Mouse (Mus musculus) thymus, postnatal 36 days (tissue): ENCODE measurements around the gene Gm10226.
A peak's percentile ranks its signal among the peaks of the same experiment; 100 is the strongest.
"Not testable (repeated sequence)": the region's sequence is repeated elsewhere in the genome, so short reads cannot be mapped to it uniquely, and the experiment has no call there.

ENCODE experiments used
- DNase-seq, 2 experiments: peaks; one replicate each; pipeline ENCODE4 v3.0.0; 2022; ENCODE audit warnings: mixed read lengths in 2 of 2

The Gm10226 gene

GRCm38 (mm10) chr17:21691560-21691959, at the start of gene Gm10226:
Gene Gm10226, plus strand, starts transcription at chr17:21691860.
- no peak for DNase-seq

- no peak for DNase-seq
These were observed 42.9 kb upstream of the Gm10226 start for GRCm38 (mm10) chr17:21648791-21649190.

GRCm38 (mm10) chr17:21649936-21650335, 41.7 kb upstream of the Gm10226 start:
- DNase-seq: peak; percentile 28 to 30

- DNase-seq: peak; percentile 82 to 89
These were observed 41.2 kb upstream of the Gm10226 start, which contains the start of gene Zfp983 for GRCm38 (mm10) chr17:21650364-21650907. Gene Zfp983, plus strand, starts transcription at chr17:21650624.

- DNase-seq: not testable (repeated sequence)
These were observed 12.8 kb upstream of the Gm10226 start for GRCm38 (mm10) chr17:21678826-21679225.

GRCm38 (mm10) chr17:21679273-21680018, 12.2 kb upstream of the Gm10226 start:
- DNase-seq: peak; percentile 87 to 93

- not testable (repeated sequence) for DNase-seq
These were observed 11.7 kb upstream of the Gm10226 start for GRCm38 (mm10) chr17:21680019-21680376.

- DNase-seq: no peak
These were observed 1.7 kb downstream of the Gm10226 start for GRCm38 (mm10) chr17:21693342-21693741.

GRCm38 (mm10) chr17:21696073-21696472, 4.4 kb downstream of the Gm10226 start:
- DNase-seq: no peak

- no peak for DNase-seq
These were observed 10.9 kb downstream of the Gm10226 start for GRCm38 (mm10) chr17:21702281-21703240.

GRCm38 (mm10) chr17:21703414-21703813, 11.8 kb downstream of the Gm10226 start:
- no peak for DNase-seq

- DNase-seq: peak; percentile 45 to 49
These were observed 15.8 kb downstream of the Gm10226 start, which contains the start of gene Zfp760 for GRCm38 (mm10) chr17:21707343-21707996. Gene Zfp760, plus strand, starts transcription at chr17:21707741.

- DNase-seq: no peak
These were observed 16.7 kb downstream of the Gm10226 start for GRCm38 (mm10) chr17:21708401-21708800.

GRCm38 (mm10) chr17:21730495-21730894, 38.8 kb downstream of the Gm10226 start, which contains the start of gene Zfp229:
Gene Zfp229, plus strand, starts transcription at chr17:21730795.
- not testable (repeated sequence) for DNase-seq

GRCm38 (mm10) chr17:21733049-21733448, 41.4 kb downstream of the Gm10226 start:
- DNase-seq: no peak

GRCm38 (mm10) chr17:21733529-21734031, 41.9 kb downstream of the Gm10226 start:
- peak; percentile 71 to 72 for DNase-seq
